Mouse (Mus musculus) brain, embryonic 14.5 days (tissue): Measurements from ENCODE around the gene Pigf.

ENCODE experiments used
- CTCF ChIP-seq: fragments of 200-500 bp; IDR thresholded peaks from 2 replicates; pipeline ENCODE4 v1.5.1; 2012; ENCODE audit warnings: inconsistent platforms, mild to moderate bottlenecking, moderate library complexity, borderline replicate concordance; ENCODE audit not compliant: insufficient read depth, insufficient read length; ENCODE audit errors: extremely low read depth
- POLR2A ChIP-seq: fragments of 200-500 bp; IDR thresholded peaks from 2 replicates; pipeline ENCODE4 v1.6.1; 2012; ENCODE audit warnings: mild to moderate bottlenecking, inconsistent platforms, borderline replicate concordance; ENCODE audit not compliant: poor library complexity, insufficient read depth, insufficient read length, severe bottlenecking; ENCODE audit errors: extremely low read depth

DNA sequence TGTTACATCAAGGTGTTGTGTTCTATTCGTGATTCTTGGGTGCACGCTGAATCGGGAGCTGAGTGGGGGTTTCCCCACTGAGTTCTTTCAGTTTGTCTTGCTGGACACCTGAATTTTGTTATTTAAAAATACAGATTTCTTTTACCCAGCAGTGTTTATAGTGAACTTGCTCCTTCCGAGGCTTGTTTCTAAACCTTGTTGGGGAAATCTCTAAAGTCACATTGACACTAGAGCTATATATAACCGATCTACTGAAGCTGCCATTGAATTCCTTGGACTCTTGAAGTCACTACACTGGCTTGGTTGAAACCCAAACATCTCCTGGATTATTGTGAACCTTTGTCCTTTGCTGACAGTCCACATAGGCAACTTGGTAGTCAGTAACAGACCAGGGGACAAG is 68.0 kb downstream of the Pigf start:
- TF ChIP-seq CTCF, result no peak
- no peak for TF ChIP-seq POLR2A
